Mouse (Mus musculus) midbrain, embryonic 12.5 days (tissue): ENCODE results near the gene Scrn3. TPM values are rescaled to one million over a fixed set of nuclear protein-coding genes. Genes with fewer than 3 reads are reported as not detected.

Source experiments
- ATAC-seq: fragments of 200-750 bp; cut with Nextera tagmentation; 2 replicates; pipeline ENCODE4 v1.8.0; 2017; ENCODE audit warnings: low read depth, moderate TSS enrichment, moderate library complexity; ENCODE audit not compliant: low FRiP score
- H3K27ac ChIP-seq: fragments of 300-500 bp; sonication (generic); replicated peaks from 2 replicates; pipeline ENCODE4 v1.5.1; 2016; ENCODE audit warnings: mild to moderate bottlenecking
- H3K27me3 ChIP-seq: fragments of 300-500 bp; sonication (generic); 2 replicates; pipeline ENCODE4 v1.6.1; 2016; ENCODE audit warnings: mild to moderate bottlenecking
- H3K36me3 ChIP-seq: fragments of 300-500 bp; sonication (generic); 2 replicates; pipeline ENCODE4 v1.6.1; 2016
- H3K4me1 ChIP-seq: fragments of 300-500 bp; sonication (generic); 2 replicates; pipeline ENCODE4 v1.6.1; 2016
- H3K4me2 ChIP-seq: fragments of 300-500 bp; sonication (generic); replicated peaks from 2 replicates; pipeline ENCODE4 v1.6.1; 2016; ENCODE audit warnings: mild to moderate bottlenecking, moderate library complexity
- H3K4me3 ChIP-seq: fragments of 300-500 bp; sonication (generic); 2 replicates; pipeline ENCODE4 v1.5.1; 2016; ENCODE audit warnings: mild to moderate bottlenecking
- H3K9ac ChIP-seq: fragments of 300-500 bp; sonication (generic); replicated peaks from 2 replicates; pipeline ENCODE4 v1.6.1; 2016; ENCODE audit warnings: mild to moderate bottlenecking, moderate library complexity
- H3K9me3 ChIP-seq: fragments of 300-500 bp; sonication (generic); 2 replicates; pipeline ENCODE4 v1.6.1; 2016; ENCODE audit warnings: mild to moderate bottlenecking
- WGBS: fragments of 180-500 bp; shearing (Covaris S2); methylation state at CpG from one replicate; pipeline ENCODE4 v1.1.7; 2016; 5-methylcytosine and 5-hydroxymethylcytosine counted together
- polyA plus RNA-seq: library from polyadenylated mRNA; unstranded; fragments of >200 nt; fragmentation: Nextera tagmentation; extraction: Ambion mirVana; gene quantifications from 2 replicates; pipeline ENCODE4 v1.2.1, GENCODE M21; 2016

Scrn3 gene
- polyA plus RNA-seq, 1 experiment from 2014 or later, result 9.7 TPM

GRCm38 (mm10) chr2:73270071-73270592, 42.3 kb upstream of the Scrn3 start:
- Histone ChIP-seq H3K9me3 (no peaks in the 10 kb centered on the region), H3K36me3 (no peaks in the 10 kb centered on the region), H3K9ac (no peak overlapping the region), H3K4me3 (peak overlapping the region; percentile 47), H3K27ac (no peak overlapping the region), H3K27me3 (peaks cover 93% of the 10 kb centered on the region), H3K4me1 (peaks cover 48% of the 10 kb centered on the region), H3K4me2 (peak overlapping the region; percentile 56; the same call in 1 of the 2 replicates)
- WGBS, result under 1% methylated on average over 14 of the region's 14 CpGs
- ATAC-seq, result no peak

GRCm38 (mm10) chr2:73270593-73271458, 41.6 kb upstream of the Scrn3 start:
- Histone ChIP-seq H3K4me3 (peak overlapping the region; percentile 47), H3K4me2 (peak overlapping the region; percentile 56), H3K27me3 (peaks cover 86% of the 10 kb centered on the region), H3K27ac (peak overlapping the region; percentile 49; the same call in 1 of the 2 replicates), H3K9ac (no peak overlapping the region), H3K9me3 (no peaks in the 10 kb centered on the region), H3K36me3 (no peaks in the 10 kb centered on the region), H3K4me1 (peaks cover 47% of the 10 kb centered on the region)
- 1% methylated on average over 38 of the region's 38 CpGs for WGBS
- ATAC-seq, result no peak

GRCm38 (mm10) chr2:73271459-73272161, 40.8 kb upstream of the Scrn3 start, which contains the start of gene Sp9:
Gene Sp9 (plus strand): TSS chr2:73271925.
- WGBS, result under 1% methylated on average over 48 of the region's 48 CpGs
- peak within 1 kb of the TSS; percentile 55 for H3K27ac ChIP-seq
- peak; percentile 85 for ATAC-seq

GRCm38 (mm10) chr2:73272351-73273248, 39.8 kb upstream of the Scrn3 start:
- Histone ChIP-seq H3K4me3 (peak overlapping the region; percentile 47), H3K9ac (peak overlapping the region; percentile 57)
- under 1% methylated on average over 55 of the region's 55 CpGs for WGBS

More at GRCm38 (mm10) chr2:73271459-73272161, 40.8 kb upstream of the Scrn3 start, which contains the start of gene Sp9:
- no peaks in the 10 kb centered on the region for H3K36me3 ChIP-seq
- H3K4me1 ChIP-seq, result peaks cover 45% of the 10 kb centered on the region
- H3K27me3 ChIP-seq, result peaks cover 82% of the 10 kb centered on the region
- H3K4me2 ChIP-seq, result peak within 1 kb of the TSS; percentile 56
- H3K9ac ChIP-seq, result peak within 1 kb of the TSS; percentile 57
- H3K4me3 ChIP-seq, result peak within 1 kb of the TSS; percentile 47
- no peaks in the 10 kb centered on the region for H3K9me3 ChIP-seq

GRCm38 (mm10) chr2:73273249-73274118, 38.9 kb upstream of the Scrn3 start:
- Histone ChIP-seq H3K27ac (peak overlapping the region; percentile 55), H3K4me3 (peak overlapping the region; percentile 47), H3K4me1 (peaks cover 58% of the 10 kb centered on the region), H3K9ac (peak overlapping the region; percentile 57), H3K4me2 (peak overlapping the region; percentile 56), H3K27me3 (peaks cover 79% of the 10 kb centered on the region), H3K9me3 (no peaks in the 10 kb centered on the region), H3K36me3 (no peaks in the 10 kb centered on the region)
- ATAC-seq, result peak; percentile 42; the same call in 1 of the 2 replicates
- WGBS, result under 1% methylated on average over 101 of the region's 110 CpGs

More at GRCm38 (mm10) chr2:73272351-73273248, 39.8 kb upstream of the Scrn3 start:
- Histone ChIP-seq H3K9me3 (no peaks in the 10 kb centered on the region), H3K27me3 (peaks cover 83% of the 10 kb centered on the region), H3K4me2 (peak overlapping the region; percentile 56), H3K4me1 (peaks cover 53% of the 10 kb centered on the region), H3K27ac (peak overlapping the region; percentile 55), H3K36me3 (no peaks in the 10 kb centered on the region)
- ATAC-seq, result no peak

GRCm38 (mm10) chr2:73274119-73274920, 38.1 kb upstream of the Scrn3 start:
- peak overlapping the region; percentile 47 for H3K4me3 ChIP-seq
- peak overlapping the region; percentile 57 for H3K9ac ChIP-seq
- H3K27me3 ChIP-seq, result peaks cover 81% of the 10 kb centered on the region
- WGBS, result under 1% methylated on average over 83 of the region's 88 CpGs
- H3K9me3 ChIP-seq, result no peaks in the 10 kb centered on the region
- ATAC-seq, result no peak
- H3K4me2 ChIP-seq, result peak overlapping the region; percentile 56
- H3K36me3 ChIP-seq, result no peaks in the 10 kb centered on the region
- peaks cover 65% of the 10 kb centered on the region for H3K4me1 ChIP-seq
- H3K27ac ChIP-seq, result peak overlapping the region; percentile 55

GRCm38 (mm10) chr2:73275261-73276040, 37.0 kb upstream of the Scrn3 start:
- Histone ChIP-seq H3K27me3 (peaks cover 78% of the 10 kb centered on the region), H3K36me3 (no peaks in the 10 kb centered on the region), H3K9me3 (no peaks in the 10 kb centered on the region), H3K9ac (no peak overlapping the region), H3K4me1 (peaks cover 66% of the 10 kb centered on the region), H3K4me2 (no peak overlapping the region), H3K4me3 (peak overlapping the region; percentile 14; the same call in 1 of the 2 replicates), H3K27ac (no peak overlapping the region)
- ATAC-seq, result no peak
- 7% methylated on average over 8 of the region's 8 CpGs for WGBS

- whole genome bisulfite sequencing, result 1% methylated on average over 6 of the region's 6 CpGs
- peaks cover 78% of the 10 kb centered on the region for H3K27me3 ChIP-seq
- H3K27ac ChIP-seq, result no peak overlapping the region
- no peaks in the 10 kb centered on the region for H3K36me3 ChIP-seq
- peak overlapping the region; percentile 14 for H3K4me3 ChIP-seq
- H3K9me3 ChIP-seq, result no peaks in the 10 kb centered on the region
- no peak overlapping the region for H3K9ac ChIP-seq
- no peak for ATAC-seq
- peaks cover 63% of the 10 kb centered on the region for H3K4me1 ChIP-seq
- no peak overlapping the region for H3K4me2 ChIP-seq
These were observed 36.2 kb upstream of the Scrn3 start for GRCm38 (mm10) chr2:73276141-73276571.

- H3K4me2 ChIP-seq, result peak overlapping the region; percentile 47
- peaks cover 53% of the 10 kb centered on the region for H3K4me1 ChIP-seq
- H3K36me3 ChIP-seq, result no peaks in the 10 kb centered on the region
- H3K27me3 ChIP-seq, result peaks cover 78% of the 10 kb centered on the region
- H3K4me3 ChIP-seq, result peak overlapping the region; percentile 33
- H3K9me3 ChIP-seq, result no peaks in the 10 kb centered on the region
- H3K9ac ChIP-seq, result peak overlapping the region; percentile 37; the same call in 1 of the 2 replicates
- WGBS, result under 1% methylated on average over 38 of the region's 38 CpGs
- peak overlapping the region; percentile 72 for H3K27ac ChIP-seq
- ATAC-seq, result no peak
These were observed 35.2 kb upstream of the Scrn3 start for GRCm38 (mm10) chr2:73277021-73277708.
